Mouse (Mus musculus): ENCODE measurements around the gene Cyp4a14. TPM values are rescaled to one million over a fixed set of nuclear protein-coding genes. Genes with fewer than 3 reads are reported as not detected.
"Not testable (repeated sequence)": the region's sequence is repeated elsewhere in the genome, so short reads cannot be mapped to it uniquely, and the experiment has no call there.

Gene Cyp4a14
- total and polyA plus RNA-seq, 3 experiments, result not detected

- no peaks in the 10 kb centered on the region for H3K79me2 ChIP-seq (ENCODE audit: control insufficient read depth, insufficient read depth, low read length, poor library complexity)
- no peak overlapping the region for H3K9ac ChIP-seq (ENCODE audit: control insufficient read depth, low read depth, low read length, poor library complexity, severe bottlenecking)
- TF ChIP-seq TAL1 (IDR thresholded peaks at IDR 0.05; ENCODE audit: low read length) (no peak), CHD1 (IDR thresholded peaks at IDR 0.05; ENCODE audit: low read depth, low read length) (no peak), USF2 (IDR thresholded peaks at IDR 0.05; ENCODE audit: borderline replicate concordance in 1 of 2, insufficient read depth in 1 of 2, low read depth in 1 of 2, low read length in 2 of 2) (no peak), E2F4 (IDR thresholded peaks at IDR 0.05; ENCODE audit: borderline replicate concordance, low read depth, low read length) (no peak)
- H3K9me3 ChIP-seq (replicated peaks; ENCODE audit: insufficient read depth, low read length), result no peaks in the 10 kb centered on the region
- DNase-seq (ENCODE audit: low read depth, low spot score), result no peak
- H3K4me1 ChIP-seq (ENCODE audit: control insufficient read depth in 1 of 2, insufficient read depth in 2 of 2, low read length in 2 of 2), result no peaks in the 10 kb centered on the region
- no peaks in the 10 kb centered on the region for H3K36me3 ChIP-seq (ENCODE audit: control insufficient read depth in 1 of 2, insufficient read depth in 2 of 2, low read length in 2 of 2)
- no peak overlapping the region for H3K27ac ChIP-seq (ENCODE audit: control insufficient read depth, low read depth, low read length)
- H3K27me3 ChIP-seq (ENCODE audit: control insufficient read depth in 1 of 2, insufficient read depth in 2 of 2, low read length in 2 of 2), result peaks cover 0 to 3% of the 10 kb centered on the region in 2 experiments; a peak in 2 of 4 replicates
- no peak overlapping the region for H3K4me3 ChIP-seq (ENCODE audit: control insufficient read depth in 1 of 2, insufficient read depth in 1 of 2, low read depth in 2 of 2, low read length in 2 of 2)
These were observed 14.8 kb downstream of the Cyp4a14 start for GRCm38 (mm10) chr4:115481006-115481652.

- H3K36me3 ChIP-seq (ENCODE audit: control insufficient read depth in 1 of 2, insufficient read depth in 2 of 2, low read length in 2 of 2); H3K27ac ChIP-seq (ENCODE audit: control insufficient read depth, low read depth, low read length); H3K9me3 ChIP-seq (replicated peaks; ENCODE audit: insufficient read depth, low read length); H3K4me1 ChIP-seq (ENCODE audit: control insufficient read depth in 1 of 2, insufficient read depth in 2 of 2, low read length in 2 of 2); H3K4me3 ChIP-seq (ENCODE audit: control insufficient read depth in 1 of 2, insufficient read depth in 1 of 2, low read depth in 2 of 2, low read length in 2 of 2); H3K27me3 ChIP-seq (ENCODE audit: control insufficient read depth in 1 of 2, insufficient read depth in 2 of 2, low read length in 2 of 2); H3K9ac ChIP-seq (ENCODE audit: control insufficient read depth, low read depth, low read length, poor library complexity, severe bottlenecking); H3K79me2 ChIP-seq (ENCODE audit: control insufficient read depth, insufficient read depth, low read length, poor library complexity): not testable (repeated sequence)
- TF ChIP-seq CTCF (IDR thresholded peaks at IDR 0.05 in 2 of 3, conservative IDR thresholded peaks at IDR 0.05 in 1 of 3; ENCODE audit: control insufficient read depth in 1 of 3, insufficient read depth in 1 of 3, low read depth in 2 of 3, low read length in 3 of 3, poor library complexity in 1 of 3, severe bottlenecking in 1 of 3), result peak in 2 of 3 experiments; percentile 32 to 46; a peak in 4 of 6 replicates
- TF ChIP-seq SMC3 (IDR thresholded peaks at IDR 0.05; ENCODE audit: low read depth, low read length), result peak; percentile 63
- peak; percentile 49 for TF ChIP-seq ZC3H11A (IDR thresholded peaks at IDR 0.05; ENCODE audit: low read depth, low read length)
- peak; percentile 48 for TF ChIP-seq RAD21 (IDR thresholded peaks at IDR 0.05; ENCODE audit: low read depth, low read length)
- DNase-seq (ENCODE audit: low read depth, low spot score), result peak; percentile 21
These were observed 19.9 kb downstream of the Cyp4a14 start for GRCm38 (mm10) chr4:115476051-115476450.

- not testable (repeated sequence) for DNase-seq (ENCODE audit: low read depth, low spot score); H3K27ac ChIP-seq (ENCODE audit: control insufficient read depth, low read depth, low read length); H3K4me1 ChIP-seq (ENCODE audit: control insufficient read depth in 1 of 2, insufficient read depth in 2 of 2, low read length in 2 of 2); H3K9ac ChIP-seq (ENCODE audit: control insufficient read depth, low read depth, low read length, poor library complexity, severe bottlenecking); H3K4me3 ChIP-seq (ENCODE audit: control insufficient read depth in 1 of 2, insufficient read depth in 1 of 2, low read depth in 2 of 2, low read length in 2 of 2); H3K27me3 ChIP-seq (ENCODE audit: control insufficient read depth in 1 of 2, insufficient read depth in 2 of 2, low read length in 2 of 2); H3K36me3 ChIP-seq (ENCODE audit: control insufficient read depth in 1 of 2, insufficient read depth in 2 of 2, low read length in 2 of 2); H3K9me3 ChIP-seq (replicated peaks; ENCODE audit: insufficient read depth, low read length); H3K79me2 ChIP-seq (ENCODE audit: control insufficient read depth, insufficient read depth, low read length, poor library complexity)
These were observed 22.4 kb downstream of the Cyp4a14 start for GRCm38 (mm10) chr4:115473585-115473984.

- H3K4me1 ChIP-seq (ENCODE audit: control insufficient read depth in 1 of 2, insufficient read depth in 2 of 2, low read length in 2 of 2), result no peaks in the 10 kb centered on the region
- H3K9ac ChIP-seq (ENCODE audit: control insufficient read depth, low read depth, low read length, poor library complexity, severe bottlenecking), result no peak within 1 kb of the TSS
- TF ChIP-seq ZC3H11A (IDR thresholded peaks at IDR 0.05; ENCODE audit: low read depth, low read length), result no peak
- no peak within 1 kb of the TSS for H3K4me3 ChIP-seq (ENCODE audit: control insufficient read depth in 1 of 2, insufficient read depth in 1 of 2, low read depth in 2 of 2, low read length in 2 of 2)
- H3K9me3 ChIP-seq (replicated peaks; ENCODE audit: insufficient read depth, low read length), result no peaks in the 10 kb centered on the region
- no peak for DNase-seq (ENCODE audit: low read depth, low spot score)
- H3K36me3 ChIP-seq (ENCODE audit: control insufficient read depth in 1 of 2, insufficient read depth in 2 of 2, low read length in 2 of 2), result no peaks in the 10 kb centered on the region
- H3K27me3 ChIP-seq (ENCODE audit: control insufficient read depth in 1 of 2, insufficient read depth in 2 of 2, low read length in 2 of 2), result no peaks in the 10 kb centered on the region
- no peaks in the 10 kb centered on the region for H3K79me2 ChIP-seq (ENCODE audit: control insufficient read depth, insufficient read depth, low read length, poor library complexity)
- no peak within 1 kb of the TSS for H3K27ac ChIP-seq (ENCODE audit: control insufficient read depth, low read depth, low read length)
These were observed 43.6 kb downstream of the Cyp4a14 start, which contains the start of gene Cyp4a30b for GRCm38 (mm10) chr4:115452304-115452703. Gene Cyp4a30b (plus strand): TSS chr4:115452604.

Measured in MEL (cell line).